Mouse (Mus musculus): Measurements from ENCODE around the gene Alkbh4. TPM values are rescaled to one million over a fixed set of nuclear protein-coding genes. Genes with fewer than 3 reads are reported as not detected.
"Not testable (repeated sequence)": the region's sequence is repeated elsewhere in the genome, so short reads cannot be mapped to it uniquely, and the experiment has no call there.

Alkbh4 gene
- total and polyA plus RNA-seq, 2 experiments from 2014 or later = 8.0 to 9.4 TPM

- DNase-seq (ENCODE audit: low spot score) = no peak
- WGBS = 63% methylated on average over 8 of the region's 8 CpGs
- Histone ChIP-seq H3K4me1 (ENCODE audit: control insufficient read depth, insufficient read depth) (no peaks in the 10 kb centered on the region), H3K9ac (replicated peaks; ENCODE audit: low read depth, low read length) (no peak overlapping the region), H3K27ac (ENCODE audit: low read depth) (no peak overlapping the region), H3K9me3 (replicated peaks; ENCODE audit: control insufficient read depth, low read length) (no peaks in the 10 kb centered on the region), H3K4me3 (ENCODE audit: low read depth, low read length) (no peak overlapping the region), H3K4me2 (ENCODE audit: low read depth, low read length) (no peak overlapping the region), H3K27me3 (ENCODE audit: control insufficient read depth, insufficient read depth, low read length) (no peaks in the 10 kb centered on the region), H3K36me3 (replicated peaks; ENCODE audit: control insufficient read depth, insufficient read depth, low read length) (no peaks in the 10 kb centered on the region)
- TF ChIP-seq CTCF (IDR thresholded peaks at IDR 0.05; ENCODE audit: low read depth) (no peak), EP300 (IDR thresholded peaks at IDR 0.05; ENCODE audit: low read depth) (no peak)
- no peak for ATAC-seq (ENCODE audit: insufficient read depth, low read depth)
Observed at GRCm38 (mm10) chr5:136152365-136152764, 16.4 kb downstream of the Alkbh4 start.

DNA sequence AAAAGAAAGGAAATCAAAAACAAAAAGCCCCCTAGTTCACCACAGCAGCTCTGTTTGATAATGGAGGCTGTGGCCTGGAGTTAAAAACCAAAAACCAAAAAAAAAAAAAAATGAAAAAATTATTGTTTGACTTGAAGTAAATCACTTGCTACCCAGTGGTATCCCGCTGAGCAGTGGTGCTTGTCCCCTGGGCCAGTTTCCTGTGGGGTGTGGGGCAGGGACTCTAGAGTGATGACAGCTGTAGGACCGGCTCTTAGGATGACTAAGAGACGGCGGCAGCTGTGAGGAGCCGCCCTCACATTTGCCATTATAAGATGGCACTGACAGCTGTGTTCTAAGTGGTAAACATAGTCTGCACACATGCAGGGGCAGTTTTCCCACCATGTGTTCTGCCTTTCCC, 19.5 kb downstream of the Alkbh4 start:
- Histone ChIP-seq H3K4me3 (ENCODE audit: low read depth, low read length) (no peak overlapping the region), H3K4me1 (ENCODE audit: control insufficient read depth, insufficient read depth) (no peaks in the 10 kb centered on the region), H3K4me2 (ENCODE audit: low read depth, low read length) (no peak overlapping the region), H3K27ac (ENCODE audit: low read depth) (no peak overlapping the region), H3K9ac (replicated peaks; ENCODE audit: low read depth, low read length) (no peak overlapping the region), H3K9me3 (replicated peaks; ENCODE audit: control insufficient read depth, low read length) (no peaks in the 10 kb centered on the region), H3K36me3 (replicated peaks; ENCODE audit: control insufficient read depth, insufficient read depth, low read length) (no peaks in the 10 kb centered on the region), H3K27me3 (ENCODE audit: control insufficient read depth, insufficient read depth, low read length) (no peaks in the 10 kb centered on the region)
- DNase-seq (ENCODE audit: low spot score) (no peak), ATAC-seq (ENCODE audit: insufficient read depth, low read depth) (no peak)
- WGBS = 62% methylated on average over 5 of the region's 5 CpGs
- TF ChIP-seq CTCF (IDR thresholded peaks at IDR 0.05; ENCODE audit: low read depth) (no peak), EP300 (IDR thresholded peaks at IDR 0.05; ENCODE audit: low read depth) (no peak)

GRCm38 (mm10) chr5:136160084-136160483, 24.1 kb downstream of the Alkbh4 start:
- not testable (repeated sequence) for H3K4me1 ChIP-seq (ENCODE audit: control insufficient read depth, insufficient read depth); ATAC-seq (ENCODE audit: insufficient read depth, low read depth)

DNA sequence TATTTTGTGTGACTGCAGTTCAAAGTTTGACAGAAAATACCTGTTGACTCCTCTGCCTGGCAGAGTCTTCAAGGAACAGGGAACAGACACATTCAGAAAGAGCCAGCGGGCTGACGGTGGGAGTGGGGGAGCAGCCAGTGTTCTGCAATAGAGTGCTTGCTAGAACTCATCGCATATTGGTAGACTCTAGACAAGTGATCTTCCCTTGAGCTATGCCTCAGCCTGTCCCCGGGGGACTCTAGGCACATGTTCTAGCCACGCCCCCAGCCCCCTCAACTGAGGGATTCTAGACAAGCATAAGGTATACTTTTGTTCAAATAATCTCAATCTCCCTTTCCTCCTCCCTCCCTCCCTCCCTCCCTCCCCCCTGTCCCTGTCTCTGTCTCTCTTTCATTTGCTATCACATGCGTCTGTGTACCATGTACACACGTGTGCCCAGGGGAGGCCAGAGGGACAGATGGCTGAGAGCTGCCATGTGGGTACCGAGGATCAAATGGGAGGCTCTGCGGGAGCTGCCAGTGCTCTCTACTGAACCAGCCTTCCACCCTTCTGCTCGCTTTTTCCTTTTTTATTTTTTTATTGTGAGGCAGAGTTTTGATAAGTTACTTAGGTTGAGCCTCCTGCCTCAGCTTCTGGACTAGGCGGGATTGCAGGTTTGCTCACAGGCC, 28.0 kb downstream of the Alkbh4 start:
- Histone ChIP-seq H3K4me3 (ENCODE audit: low read depth, low read length) (no peak overlapping the region), H3K36me3 (replicated peaks; ENCODE audit: control insufficient read depth, insufficient read depth, low read length) (no peaks in the 10 kb centered on the region), H3K9me3 (replicated peaks; ENCODE audit: control insufficient read depth, low read length) (0 out of 2 replicates have a peak, but pooled peaks cover 4% of the 10 kb centered on the region), H3K4me1 (ENCODE audit: control insufficient read depth, insufficient read depth) (no peaks in the 10 kb centered on the region), H3K27me3 (ENCODE audit: control insufficient read depth, insufficient read depth, low read length) (no peaks in the 10 kb centered on the region), H3K27ac (ENCODE audit: low read depth) (no peak overlapping the region), H3K9ac (replicated peaks; ENCODE audit: low read depth, low read length) (no peak overlapping the region), H3K4me2 (ENCODE audit: low read depth, low read length) (no peak overlapping the region)
- DNase-seq (ENCODE audit: low spot score) (no peak), ATAC-seq (ENCODE audit: insufficient read depth, low read depth) (no peak)
- TF ChIP-seq CTCF (IDR thresholded peaks at IDR 0.05; ENCODE audit: low read depth) = no peak
- TF ChIP-seq EP300 (IDR thresholded peaks at IDR 0.05; ENCODE audit: low read depth) = no peak
- WGBS = 79% methylated on average over 11 of the region's 11 CpGs

More at GRCm38 (mm10) chr5:136160084-136160483, 24.1 kb downstream of the Alkbh4 start:
- not testable (repeated sequence) for H3K27ac ChIP-seq (ENCODE audit: low read depth); DNase-seq (ENCODE audit: low spot score); H3K4me2 ChIP-seq (ENCODE audit: low read depth, low read length); H3K9me3 ChIP-seq (replicated peaks; ENCODE audit: control insufficient read depth, low read length); H3K36me3 ChIP-seq (replicated peaks; ENCODE audit: control insufficient read depth, insufficient read depth, low read length); H3K27me3 ChIP-seq (ENCODE audit: control insufficient read depth, insufficient read depth, low read length); H3K4me3 ChIP-seq (ENCODE audit: low read depth, low read length); H3K9ac ChIP-seq (replicated peaks; ENCODE audit: low read depth, low read length)
- WGBS = 82% methylated on average over 11 of the region's 12 CpGs

- ATAC-seq (ENCODE audit: insufficient read depth, low read depth) (no peak), DNase-seq (ENCODE audit: low spot score) (no peak)
- Histone ChIP-seq H3K4me3 (ENCODE audit: low read depth, low read length) (no peak overlapping the region), H3K9ac (replicated peaks; ENCODE audit: low read depth, low read length) (no peak overlapping the region), H3K9me3 (replicated peaks; ENCODE audit: control insufficient read depth, low read length) (0 out of 2 replicates have a peak, but pooled peaks cover 4% of the 10 kb centered on the region), H3K4me1 (ENCODE audit: control insufficient read depth, insufficient read depth) (no peaks in the 10 kb centered on the region), H3K36me3 (replicated peaks; ENCODE audit: control insufficient read depth, insufficient read depth, low read length) (no peaks in the 10 kb centered on the region), H3K27ac (ENCODE audit: low read depth) (no peak overlapping the region), H3K27me3 (ENCODE audit: control insufficient read depth, insufficient read depth, low read length) (no peaks in the 10 kb centered on the region), H3K4me2 (ENCODE audit: low read depth, low read length) (no peak overlapping the region)
- TF ChIP-seq EP300 (IDR thresholded peaks at IDR 0.05; ENCODE audit: low read depth) (no peak), CTCF (IDR thresholded peaks at IDR 0.05; ENCODE audit: low read depth) (no peak)
- WGBS = 71% methylated on average over 8 of the region's 8 CpGs
Observed at GRCm38 (mm10) chr5:136165246-136165645, 29.3 kb downstream of the Alkbh4 start.

DNA sequence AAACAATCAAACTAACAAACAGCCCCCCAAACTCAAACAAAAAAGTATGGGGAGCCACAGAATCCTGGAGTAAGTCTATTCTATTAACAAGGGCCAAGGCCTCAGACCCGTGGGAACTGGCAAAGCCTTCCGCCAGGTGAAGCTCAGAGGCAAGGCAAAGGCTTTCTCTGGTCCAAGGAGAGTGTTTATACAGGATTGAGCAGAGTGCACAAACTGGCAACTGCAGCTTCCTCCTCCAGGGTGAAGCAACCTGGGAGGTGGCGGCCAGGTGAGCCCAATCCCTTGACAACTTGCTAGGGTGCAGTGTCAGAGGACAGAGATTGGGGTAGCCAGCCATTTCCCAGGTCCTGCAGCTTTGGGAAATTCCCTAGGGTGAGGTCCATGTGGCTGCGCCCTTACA, 31.4 kb downstream of the Alkbh4 start:
- WGBS = 86% methylated on average over 4 of the region's 4 CpGs
- H3K36me3 ChIP-seq (replicated peaks; ENCODE audit: control insufficient read depth, insufficient read depth, low read length) = no peaks in the 10 kb centered on the region
- peaks cover 3% of the 10 kb centered on the region; the same call in 1 of the 2 replicates for H3K27me3 ChIP-seq (ENCODE audit: control insufficient read depth, insufficient read depth, low read length)
- no peak overlapping the region for H3K4me3 ChIP-seq (ENCODE audit: low read depth, low read length)
- 0 out of 2 replicates have a peak, but pooled peaks cover 4% of the 10 kb centered on the region for H3K9me3 ChIP-seq (replicated peaks; ENCODE audit: control insufficient read depth, low read length)
- TF ChIP-seq CTCF (IDR thresholded peaks at IDR 0.05; ENCODE audit: low read depth) = no peak
- no peak for TF ChIP-seq EP300 (IDR thresholded peaks at IDR 0.05; ENCODE audit: low read depth)
- no peak for ATAC-seq (ENCODE audit: insufficient read depth, low read depth)
- H3K9ac ChIP-seq (replicated peaks; ENCODE audit: low read depth, low read length) = no peak overlapping the region
- H3K27ac ChIP-seq (ENCODE audit: low read depth) = no peak overlapping the region
- H3K4me1 ChIP-seq (ENCODE audit: control insufficient read depth, insufficient read depth) = 0 out of 2 replicates have a peak, but pooled peaks cover 4% of the 10 kb centered on the region
- H3K4me2 ChIP-seq (ENCODE audit: low read depth, low read length) = no peak overlapping the region
- no peak for DNase-seq (ENCODE audit: low spot score)
